Mouse (Mus musculus): Measurements from ENCODE around the gene Abca13.
A peak's percentile ranks its signal among the peaks of the same experiment; 100 is the strongest.

The Abca13 gene

GRCm38 (mm10) chr11:9533189-9533588 is 341.4 kb downstream of the Abca13 start:
- no peak for DNase-seq (ENCODE audit: inconsistent ontology term)

GRCm38 (mm10) chr11:9533658-9534202 is 342.0 kb downstream of the Abca13 start:
- no peak for DNase-seq (ENCODE audit: inconsistent ontology term)

GRCm38 (mm10) chr11:9536811-9537210 is 345.1 kb downstream of the Abca13 start:
- DNase-seq (ENCODE audit: inconsistent ontology term), result peak; percentile 6

- DNase-seq (ENCODE audit: inconsistent ontology term), result peak; percentile 79
These were observed 346.6 kb downstream of the Abca13 start for GRCm38 (mm10) chr11:9538328-9538727.

DNA sequence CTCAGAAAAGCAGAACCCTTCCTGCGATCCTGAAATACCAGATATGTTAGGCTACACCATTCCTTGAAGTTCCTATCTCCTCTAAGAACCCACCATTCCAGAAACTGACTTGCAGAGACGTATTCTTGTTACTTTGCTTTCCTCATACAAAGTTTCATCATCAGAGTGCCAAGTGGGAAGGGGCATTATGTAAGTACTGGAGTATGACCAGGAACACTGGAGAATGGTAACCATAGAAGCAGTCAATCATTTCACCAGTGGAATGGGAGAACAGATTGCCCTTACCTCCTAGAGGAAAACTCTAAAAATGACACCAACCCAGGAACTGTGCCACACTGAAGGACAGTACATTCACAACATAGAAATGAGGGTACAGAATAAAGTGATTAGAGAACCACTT is 368.3 kb downstream of the Abca13 start:
- no peak for DNase-seq (ENCODE audit: inconsistent ontology term)

- no peak for DNase-seq (ENCODE audit: inconsistent ontology term)
These were observed 376.6 kb downstream of the Abca13 start for GRCm38 (mm10) chr11:9568302-9568701.

GRCm38 (mm10) chr11:9570319-9570718 is 378.6 kb downstream of the Abca13 start:
- DNase-seq (ENCODE audit: inconsistent ontology term), result peak; percentile 94

DNA sequence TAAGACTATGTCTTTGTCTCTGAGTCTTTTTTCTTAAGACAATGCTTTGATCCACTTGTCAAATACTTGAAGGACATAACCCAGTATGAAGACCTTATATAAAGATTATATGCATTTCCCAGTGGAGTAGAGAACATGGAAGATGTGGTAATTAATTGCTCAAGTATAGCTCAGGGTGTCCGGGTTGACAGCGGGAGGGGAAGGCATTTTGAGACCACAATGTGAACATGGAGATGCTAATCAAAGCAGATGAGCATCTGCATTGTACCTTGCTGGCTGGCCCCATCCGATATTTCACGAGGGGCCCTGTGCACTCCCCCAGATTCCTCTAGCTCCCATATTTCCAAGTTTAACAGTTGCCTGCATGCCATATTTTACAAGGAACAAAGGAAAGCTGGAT is 383.2 kb downstream of the Abca13 start:
- no peak for DNase-seq (ENCODE audit: inconsistent ontology term)

DNA sequence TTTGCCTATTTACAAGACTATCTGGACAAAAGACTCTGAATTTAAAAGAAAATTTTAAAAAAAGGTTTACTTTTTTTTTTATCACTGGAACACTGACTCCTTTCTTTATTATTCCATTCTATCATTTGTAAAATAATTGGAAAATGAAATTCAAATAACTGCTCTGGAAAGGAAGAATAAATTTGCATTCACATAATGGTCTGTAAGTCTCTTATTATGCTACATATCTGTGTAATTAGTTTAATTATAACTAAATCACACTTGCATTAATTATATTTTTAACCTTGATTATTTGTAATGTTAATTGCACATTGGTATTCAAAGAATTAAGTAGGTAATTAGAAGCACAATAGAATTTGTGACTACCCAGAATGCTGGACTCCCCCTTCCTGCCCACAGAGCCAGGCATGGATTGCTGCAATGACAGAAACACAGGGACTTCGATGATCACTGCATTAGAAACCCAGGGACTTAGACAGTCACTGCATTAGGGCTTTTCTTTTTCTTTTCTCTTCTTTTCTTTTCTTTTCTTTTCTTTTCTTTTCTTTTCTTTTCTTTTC is 400.1 kb downstream of the Abca13 start:
- DNase-seq (ENCODE audit: inconsistent ontology term), result peak; percentile 78

DNA sequence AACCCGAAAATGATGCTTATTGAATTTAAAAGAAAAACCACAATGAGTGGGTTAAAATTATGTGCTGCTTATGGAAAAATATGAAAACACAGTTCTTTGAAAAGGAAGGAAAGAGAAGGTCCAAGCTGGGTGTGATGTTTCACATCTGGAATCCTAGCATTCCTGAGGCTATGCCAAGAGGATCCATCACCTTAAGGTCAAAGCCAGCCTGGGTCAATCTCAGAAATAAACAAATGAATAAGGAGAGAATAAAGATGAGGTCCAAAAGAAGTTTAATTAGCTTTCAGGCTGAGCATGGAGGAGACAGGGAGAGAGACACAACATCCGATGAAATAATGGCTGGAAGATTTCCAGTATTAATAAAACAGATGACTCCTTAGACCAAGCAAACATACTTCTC is 405.6 kb downstream of the Abca13 start:
- no peak for DNase-seq (ENCODE audit: inconsistent ontology term)

DNA sequence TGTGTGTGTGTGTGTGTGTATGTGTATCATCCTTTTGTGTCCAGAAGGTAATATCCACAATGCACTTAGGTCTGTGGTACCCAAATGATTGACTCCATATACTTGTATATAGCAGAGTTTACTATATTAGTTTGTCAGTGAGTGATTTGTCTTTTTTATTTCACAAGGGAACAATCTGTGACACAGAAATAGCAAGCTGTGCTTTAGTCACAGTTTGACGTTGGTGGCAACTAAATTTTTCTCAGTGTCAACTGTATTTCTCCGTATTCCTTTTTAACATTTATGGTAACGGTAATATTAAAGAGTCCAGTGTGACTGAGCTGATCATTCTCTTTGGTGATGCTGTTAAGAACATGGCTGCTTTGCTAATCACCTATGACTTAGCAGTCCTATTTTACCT is 409.4 kb downstream of the Abca13 start:
- DNase-seq (ENCODE audit: inconsistent ontology term), result no peak

GRCm38 (mm10) chr11:9602137-9602536 is 410.4 kb downstream of the Abca13 start:
- DNase-seq (ENCODE audit: inconsistent ontology term), result no peak

- DNase-seq (ENCODE audit: inconsistent ontology term), result no peak
These were observed 416.5 kb downstream of the Abca13 start for GRCm38 (mm10) chr11:9608249-9608648.

- no peak for DNase-seq (ENCODE audit: inconsistent ontology term)
These were observed 417.3 kb downstream of the Abca13 start for GRCm38 (mm10) chr11:9609075-9609474.

GRCm38 (mm10) chr11:9616133-9616532 is 424.4 kb downstream of the Abca13 start:
- DNase-seq (ENCODE audit: inconsistent ontology term), result no peak

GRCm38 (mm10) chr11:9616665-9617064 is 424.9 kb downstream of the Abca13 start:
- DNase-seq (ENCODE audit: inconsistent ontology term), result peak; percentile 36

GRCm38 (mm10) chr11:9619986-9620385 is 428.2 kb downstream of the Abca13 start:
- peak; percentile 55 for DNase-seq (ENCODE audit: inconsistent ontology term)

- no peak for DNase-seq (ENCODE audit: inconsistent ontology term)
These were observed 431.1 kb downstream of the Abca13 start for GRCm38 (mm10) chr11:9622888-9623287.

DNA sequence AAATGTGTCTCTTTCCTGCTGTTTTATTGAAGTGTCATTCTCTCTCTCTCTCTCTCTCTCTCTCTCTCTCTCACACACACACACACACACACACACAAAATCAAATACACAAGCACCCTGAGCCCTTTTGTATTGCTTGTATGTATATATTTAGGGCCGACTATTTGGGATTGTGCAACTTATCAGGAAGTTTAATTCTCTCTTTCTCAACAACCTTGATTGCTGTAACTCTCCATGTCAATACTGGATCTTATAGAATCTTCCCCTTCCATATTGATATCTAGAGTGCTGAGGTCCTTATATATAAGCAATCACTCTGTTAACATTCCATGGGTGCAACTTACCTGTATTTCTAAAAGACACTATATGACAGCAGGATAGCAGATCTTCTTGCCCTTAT is 433.0 kb downstream of the Abca13 start:
- no peak for DNase-seq (ENCODE audit: inconsistent ontology term)

GRCm38 (mm10) chr11:9625812-9626211 is 434.1 kb downstream of the Abca13 start:
- no peak for DNase-seq (ENCODE audit: inconsistent ontology term)

- no peak for DNase-seq (ENCODE audit: inconsistent ontology term)
These were observed 455.5 kb downstream of the Abca13 start for GRCm38 (mm10) chr11:9647272-9647671.

GRCm38 (mm10) chr11:9647991-9648390 is 456.2 kb downstream of the Abca13 start:
- no peak for DNase-seq (ENCODE audit: inconsistent ontology term)

DNA sequence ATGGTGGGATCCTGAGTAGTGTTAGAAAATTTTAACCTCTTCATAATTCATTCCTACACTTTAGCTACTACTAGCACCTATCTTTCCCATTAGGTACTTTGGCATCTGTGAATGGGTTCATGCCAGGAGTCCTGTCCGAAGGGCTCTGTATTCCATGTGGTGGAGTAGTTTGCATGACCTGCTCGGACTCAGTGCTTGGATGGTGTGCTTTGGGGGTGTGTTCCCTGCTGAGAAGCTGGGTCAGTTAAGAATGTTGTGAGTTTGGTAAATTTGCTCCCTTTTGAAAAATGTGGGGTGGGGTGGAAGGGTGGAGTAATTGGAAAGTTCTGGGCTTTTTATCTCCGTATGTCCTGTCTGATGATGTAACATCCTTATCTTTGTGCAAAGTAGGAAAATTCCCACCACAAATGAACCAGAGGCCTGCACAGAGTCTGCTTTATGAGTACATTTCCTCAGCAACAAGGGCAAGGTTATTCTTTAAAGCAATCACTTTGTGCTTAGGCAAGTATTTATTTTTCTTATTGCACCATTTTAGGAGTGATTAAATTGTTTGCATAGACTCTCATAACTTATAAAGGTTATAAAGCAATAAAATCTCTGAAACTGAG is 475.0 kb downstream of the Abca13 start:
- no peak for DNase-seq (ENCODE audit: inconsistent ontology term)

DNA sequence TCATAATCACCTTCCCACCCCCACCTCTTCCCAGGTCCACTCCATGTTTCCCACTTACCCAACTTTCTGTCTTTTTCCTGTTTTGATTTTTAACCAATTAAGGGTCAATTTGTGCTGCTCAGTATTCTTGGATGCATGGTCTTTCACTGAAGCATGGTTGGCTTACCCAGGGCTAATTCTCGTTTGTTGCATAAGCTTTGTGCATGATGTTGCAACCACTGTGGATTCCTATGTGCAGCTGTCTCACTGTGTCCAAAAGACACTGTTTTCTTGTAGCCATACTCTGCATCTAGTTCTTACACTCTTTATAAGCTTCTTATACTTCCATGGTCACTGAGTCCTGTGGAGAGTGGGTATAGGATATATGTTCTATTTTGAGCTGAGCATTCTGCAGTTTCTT is 477.7 kb downstream of the Abca13 start:
- DNase-seq (ENCODE audit: inconsistent ontology term), result no peak
